Mouse (Mus musculus): Measurements from ENCODE around the gene Olfr1490. TPM values are rescaled to one million over a fixed set of nuclear protein-coding genes. Genes with fewer than 3 reads are reported as not detected.
"Not testable (repeated sequence)": the region's sequence is repeated elsewhere in the genome, so short reads cannot be mapped to it uniquely, and the experiment has no call there.

Gene Olfr1490
- polyA plus RNA-seq (2014; fragmentation: Nextera tagmentation; extraction: Ambion mirVana) = not detected in 2 replicates

GRCm38 (mm10) chr19:13650791-13651190 is at the start of gene Olfr1490:
TSS of gene Olfr1490 (plus strand) at chr19:13651091.
- H3K9me3 ChIP-seq (ENCODE audit: control insufficient read depth, low read length) = no peaks in the 10 kb centered on the region
- no peak within 1 kb of the TSS for H3K27ac ChIP-seq (replicated peaks; ENCODE audit: low read depth, low read length)
- no peak within 1 kb of the TSS for H3K4me3 ChIP-seq (replicated peaks; ENCODE audit: low read depth, low read length)
- ATAC-seq (ENCODE audit: low FRiP score, low TSS enrichment) (no peak), DNase-seq (no peak)
- H3K4me1 ChIP-seq (ENCODE audit: control insufficient read depth, insufficient read depth, low read length) = no peaks in the 10 kb centered on the region
- H3K9ac ChIP-seq (replicated peaks; ENCODE audit: low read length) = no peak within 1 kb of the TSS
- 76% methylated on average over 1 of the region's 1 CpGs for WGBS
- H3K27me3 ChIP-seq (ENCODE audit: control insufficient read depth, insufficient read depth, low read length) = no peaks in the 10 kb centered on the region
- H3K4me2 ChIP-seq (ENCODE audit: low read length) = no peak within 1 kb of the TSS
- no peaks in the 10 kb centered on the region for H3K36me3 ChIP-seq (ENCODE audit: control insufficient read depth, insufficient read depth, low read length)

GRCm38 (mm10) chr19:13617075-13617474 is 33.8 kb upstream of the Olfr1490 start, which contains the start of gene Olfr1487:
TSS of gene Olfr1487 (plus strand) at chr19:13617375.
- H3K4me3 ChIP-seq (replicated peaks; ENCODE audit: low read depth, low read length); ATAC-seq (ENCODE audit: low FRiP score, low TSS enrichment); H3K36me3 ChIP-seq (ENCODE audit: control insufficient read depth, insufficient read depth, low read length); H3K27ac ChIP-seq (replicated peaks; ENCODE audit: low read depth, low read length); H3K4me1 ChIP-seq (ENCODE audit: control insufficient read depth, insufficient read depth, low read length); DNase-seq; H3K4me2 ChIP-seq (ENCODE audit: low read length); H3K9ac ChIP-seq (replicated peaks; ENCODE audit: low read length); H3K27me3 ChIP-seq (ENCODE audit: control insufficient read depth, insufficient read depth, low read length): not testable (repeated sequence)
- WGBS = 94% methylated on average over 2 of the region's 2 CpGs
- peaks cover 20% of the 10 kb centered on the region; the same call in 1 of the 2 replicates for H3K9me3 ChIP-seq (ENCODE audit: control insufficient read depth, low read length)

- Histone ChIP-seq H3K9me3 (ENCODE audit: control insufficient read depth, low read length) (peaks cover 11% of the 10 kb centered on the region; the same call in 1 of the 2 replicates), H3K36me3 (ENCODE audit: control insufficient read depth, insufficient read depth, low read length) (no peaks in the 10 kb centered on the region), H3K4me3 (replicated peaks; ENCODE audit: low read depth, low read length) (no peak within 1 kb of the TSS), H3K4me2 (ENCODE audit: low read length) (no peak within 1 kb of the TSS), H3K27ac (replicated peaks; ENCODE audit: low read depth, low read length) (no peak within 1 kb of the TSS), H3K4me1 (ENCODE audit: control insufficient read depth, insufficient read depth, low read length) (no peaks in the 10 kb centered on the region), H3K9ac (replicated peaks; ENCODE audit: low read length) (no peak within 1 kb of the TSS), H3K27me3 (ENCODE audit: control insufficient read depth, insufficient read depth, low read length) (no peaks in the 10 kb centered on the region)
- DNase-seq (no peak), ATAC-seq (ENCODE audit: low FRiP score, low TSS enrichment) (no peak)
- WGBS = 88% methylated on average over 1 of the region's 1 CpGs
Observed at GRCm38 (mm10) chr19:13631321-13631720, 19.6 kb upstream of the Olfr1490 start, which contains the start of gene Olfr1489. TSS of gene Olfr1489 (plus strand) at chr19:13631621.

- Histone ChIP-seq H3K9ac (replicated peaks; ENCODE audit: low read length) (no peak within 1 kb of the TSS), H3K27me3 (ENCODE audit: control insufficient read depth, insufficient read depth, low read length) (no peaks in the 10 kb centered on the region), H3K4me3 (replicated peaks; ENCODE audit: low read depth, low read length) (no peak within 1 kb of the TSS), H3K9me3 (ENCODE audit: control insufficient read depth, low read length) (no peaks in the 10 kb centered on the region; the same call in 1 of the 2 replicates), H3K27ac (replicated peaks; ENCODE audit: low read depth, low read length) (no peak within 1 kb of the TSS), H3K4me1 (ENCODE audit: control insufficient read depth, insufficient read depth, low read length) (no peaks in the 10 kb centered on the region), H3K36me3 (ENCODE audit: control insufficient read depth, insufficient read depth, low read length) (no peaks in the 10 kb centered on the region), H3K4me2 (ENCODE audit: low read length) (no peak within 1 kb of the TSS)
- ATAC-seq (ENCODE audit: low FRiP score, low TSS enrichment) = no peak
- no peak for DNase-seq
- WGBS = 69% methylated on average over 3 of the region's 3 CpGs
Observed at GRCm38 (mm10) chr19:13696968-13697367, 46.1 kb downstream of the Olfr1490 start, which contains the start of gene Olfr1491. TSS of gene Olfr1491 (plus strand) at chr19:13697268.

Small RNA genes lying within 50 kb of the gene (microRNA-seq; reads per million reads assigned to microRNA genes)
- gene Gm23931 = not detected

Other genes starting within 250 kb of the Olfr1490 start
- not detected in 2 replicates for gene Olfr1469, start 243.2 kb upstream of the Olfr1490 start, polyA plus RNA-seq (2014; fragmentation: Nextera tagmentation; extraction: Ambion mirVana)
- not detected in 2 replicates for gene Olfr1471, start 207.7 kb upstream of the Olfr1490 start, polyA plus RNA-seq (2014; fragmentation: Nextera tagmentation; extraction: Ambion mirVana)
- gene Olfr1472, start 195.0 kb upstream of the Olfr1490 start, polyA plus RNA-seq (2014; fragmentation: Nextera tagmentation; extraction: Ambion mirVana) = not detected in 2 replicates
- gene Olfr1474, start 181.5 kb upstream of the Olfr1490 start, polyA plus RNA-seq (2014; fragmentation: Nextera tagmentation; extraction: Ambion mirVana) = not detected in 2 replicates
- gene Olfr1475, start 170.9 kb upstream of the Olfr1490 start, polyA plus RNA-seq (2014; fragmentation: Nextera tagmentation; extraction: Ambion mirVana) = not detected in 2 replicates
- gene Olfr1477, start 150.5 kb upstream of the Olfr1490 start, polyA plus RNA-seq (2014; fragmentation: Nextera tagmentation; extraction: Ambion mirVana) = not detected in 2 replicates
- not detected in 2 replicates for gene Olfr1480, start 123.2 kb upstream of the Olfr1490 start, polyA plus RNA-seq (2014; fragmentation: Nextera tagmentation; extraction: Ambion mirVana)
- gene Olfr1484, start 67.6 kb upstream of the Olfr1490 start, polyA plus RNA-seq (2014; fragmentation: Nextera tagmentation; extraction: Ambion mirVana) = not detected in 2 replicates
- gene Olfr1487, start 33.7 kb upstream of the Olfr1490 start, polyA plus RNA-seq (2014; fragmentation: Nextera tagmentation; extraction: Ambion mirVana) = not detected in 2 replicates
- not detected in 2 replicates for gene Olfr1489, start 19.5 kb upstream of the Olfr1490 start, polyA plus RNA-seq (2014; fragmentation: Nextera tagmentation; extraction: Ambion mirVana)
- not detected in 2 replicates for gene Olfr1491, start 46.2 kb downstream of the Olfr1490 start, polyA plus RNA-seq (2014; fragmentation: Nextera tagmentation; extraction: Ambion mirVana)
- gene Olfr1493-ps1, start 72.2 kb downstream of the Olfr1490 start, polyA plus RNA-seq (2014; fragmentation: Nextera tagmentation; extraction: Ambion mirVana) = not detected in 2 replicates
- gene Olfr1494, start 88.6 kb downstream of the Olfr1490 start, polyA plus RNA-seq (2014; fragmentation: Nextera tagmentation; extraction: Ambion mirVana) = not detected in 2 replicates
- gene Olfr1495, start 113.5 kb downstream of the Olfr1490 start, polyA plus RNA-seq (2014; fragmentation: Nextera tagmentation; extraction: Ambion mirVana) = not detected in 2 replicates
- gene Olfr1496, start 126.8 kb downstream of the Olfr1490 start, polyA plus RNA-seq (2014; fragmentation: Nextera tagmentation; extraction: Ambion mirVana) = not detected in 2 replicates
- gene Olfr1497, start 147.1 kb downstream of the Olfr1490 start, polyA plus RNA-seq (2014; fragmentation: Nextera tagmentation; extraction: Ambion mirVana) = not detected in 2 replicates
- gene Olfr1499, start 168.4 kb downstream of the Olfr1490 start, polyA plus RNA-seq (2014; fragmentation: Nextera tagmentation; extraction: Ambion mirVana) = not detected in 2 replicates
- not detected in 2 replicates for gene Olfr1500, start 179.4 kb downstream of the Olfr1490 start, polyA plus RNA-seq (2014; fragmentation: Nextera tagmentation; extraction: Ambion mirVana)
- gene Olfr1501, start 199.6 kb downstream of the Olfr1490 start, polyA plus RNA-seq (2014; fragmentation: Nextera tagmentation; extraction: Ambion mirVana) = not detected in 2 replicates
- not detected in 2 replicates for gene Olfr1502, start 210.7 kb downstream of the Olfr1490 start, polyA plus RNA-seq (2014; fragmentation: Nextera tagmentation; extraction: Ambion mirVana)
- not detected in 2 replicates for gene Olfr1504, start 246.8 kb downstream of the Olfr1490 start, polyA plus RNA-seq (2014; fragmentation: Nextera tagmentation; extraction: Ambion mirVana)